Mouse (Mus musculus) liver, adult 2 months (tissue): ENCODE measurements around the gene Cxcr5. TPM values are rescaled to one million over a fixed set of nuclear protein-coding genes. Genes with fewer than 3 reads are reported as not detected.

Source experiments
- DNase-seq: peaks from one replicate; pipeline ENCODE4 v3.0.0-alpha.2; 2011; ENCODE audit warnings: low read depth, low spot score; ENCODE audit errors: extremely low read depth
- H3K27ac ChIP-seq: fragments of 200-500 bp; replicated peaks from 2 replicates; pipeline ENCODE4 v1.5.1; 2012; ENCODE audit warnings: low read depth, mild to moderate bottlenecking, control low read depth, inconsistent platforms, low read length; ENCODE audit not compliant: insufficient read depth
- H3K27me3 ChIP-seq: fragments of 200-500 bp; 2 replicates; pipeline ENCODE4 v1.6.1; 2012; ENCODE audit warnings: mild to moderate bottlenecking, moderate library complexity, low read length, inconsistent platforms; ENCODE audit not compliant: control insufficient read depth, insufficient read depth
- H3K36me3 ChIP-seq: fragments of 200-500 bp; 2 replicates; pipeline ENCODE4 v1.6.1; 2012; ENCODE audit warnings: low read length, inconsistent platforms; ENCODE audit not compliant: control insufficient read depth, insufficient read depth
- H3K4me1 ChIP-seq: fragments of 200-500 bp; 2 replicates; pipeline ENCODE4 v1.6.1; 2011; ENCODE audit warnings: low read length; ENCODE audit not compliant: control insufficient read depth, insufficient read depth
- H3K4me3 ChIP-seq: fragments of 200-500 bp; 2 replicates; pipeline ENCODE4 v1.5.1; 2011; ENCODE audit warnings: low read depth, mild to moderate bottlenecking, control low read depth, low read length, moderate library complexity; ENCODE audit not compliant: insufficient read depth
- H3K79me2 ChIP-seq: fragments of 200-500 bp; 2 replicates; pipeline ENCODE4 v1.6.1; 2012; ENCODE audit warnings: inconsistent platforms, mild to moderate bottlenecking, low read length, moderate library complexity; ENCODE audit not compliant: control insufficient read depth, insufficient read depth
- H3K9ac ChIP-seq: fragments of 200-500 bp; 2 replicates; pipeline ENCODE4 v1.6.1; 2012; ENCODE audit warnings: low read depth, mild to moderate bottlenecking, control low read depth, inconsistent platforms, low read length
- CTCF ChIP-seq: fragments of 200-500 bp; IDR thresholded peaks from 2 replicates; pipeline ENCODE4 v1.5.1; 2011; ENCODE audit warnings: low read depth, low read length, control low read depth
- POLR2A ChIP-seq: fragments of 200-500 bp; IDR thresholded peaks from 2 replicates; pipeline ENCODE4 v1.6.1; 2011; ENCODE audit warnings: low read length, control low read depth; ENCODE audit not compliant: insufficient read depth; ENCODE audit errors: extremely low read depth
- WGBS: fragments of 180-500 bp; shearing (Covaris S2); methylation state at CpG from one replicate; pipeline ENCODE4 v1.1.7; 2018; 5-methylcytosine and 5-hydroxymethylcytosine counted together
- polyA plus RNA-seq: library from polyadenylated mRNA; depleted of rRNA; stranded (reverse); fragments of >200 nt; gene quantifications from 2 replicates; pipeline ENCODE4 v1.2.3, GENCODE M21; 2012; rRNA removed
- total RNA-seq: library from RNA; depleted of rRNA; stranded (reverse); fragments of >200 nt; gene quantifications from 2 replicates; pipeline ENCODE4 v1.2.3, GENCODE M21; 2014; rRNA removed

Cxcr5 gene
- total RNA-seq: 0.18 and 0.20 TPM in 2 replicates
- polyA plus RNA-seq: 0.24 and 1.4 TPM in 2 replicates

- no peaks in the 10 kb centered on the region for H3K79me2 ChIP-seq
- no peak within 1 kb of the TSS for H3K27ac ChIP-seq
- 76% methylated on average over 4 of the region's 4 CpGs for WGBS
- no peak within 1 kb of the TSS for H3K4me3 ChIP-seq
- no peaks in the 10 kb centered on the region for H3K4me1 ChIP-seq
- DNase-seq: no peak
- H3K9ac ChIP-seq: no peak within 1 kb of the TSS
- TF ChIP-seq CTCF (no peak), POLR2A (no peak)
- H3K27me3 ChIP-seq: no peaks in the 10 kb centered on the region
- H3K36me3 ChIP-seq: no peaks in the 10 kb centered on the region
Observed at GRCm38 (mm10) chr9:44561597-44561996, at the start of gene Cxcr5. TSS of gene Cxcr5 (minus strand) at chr9:44561877.

DNA sequence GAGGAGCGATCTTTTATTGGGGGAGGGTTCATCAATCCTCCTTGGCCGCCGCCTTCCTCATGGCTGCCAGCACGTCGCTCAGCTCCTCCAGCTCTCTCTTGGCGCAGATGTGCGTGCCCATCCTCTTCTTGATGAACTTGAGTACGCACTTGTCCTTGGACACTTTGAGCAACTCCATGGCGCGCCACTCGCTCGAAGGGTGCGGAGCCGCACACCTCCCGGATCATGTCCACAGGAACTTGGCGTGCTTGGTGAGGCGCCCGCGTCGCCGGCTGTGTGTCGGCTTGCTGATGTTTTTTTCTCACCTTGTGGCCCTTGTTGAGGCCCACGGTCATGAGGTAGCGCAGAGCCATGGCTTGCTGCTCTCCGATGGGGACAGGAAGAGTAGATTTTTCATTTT, 48.7 kb upstream of the Cxcr5 start:
- Histone ChIP-seq H3K27me3 (no peaks in the 10 kb centered on the region), H3K4me3 (no peak overlapping the region), H3K4me1 (peaks cover 15% of the 10 kb centered on the region), H3K36me3 (peaks cover 61% of the 10 kb centered on the region), H3K9ac (no peak overlapping the region), H3K79me2 (peaks cover 33% of the 10 kb centered on the region; the same call in 1 of the 2 replicates), H3K27ac (no peak overlapping the region)
- 97% methylated on average over 25 of the region's 25 CpGs for WGBS
- TF ChIP-seq CTCF (no peak), POLR2A (no peak)
- DNase-seq: no peak

DNA sequence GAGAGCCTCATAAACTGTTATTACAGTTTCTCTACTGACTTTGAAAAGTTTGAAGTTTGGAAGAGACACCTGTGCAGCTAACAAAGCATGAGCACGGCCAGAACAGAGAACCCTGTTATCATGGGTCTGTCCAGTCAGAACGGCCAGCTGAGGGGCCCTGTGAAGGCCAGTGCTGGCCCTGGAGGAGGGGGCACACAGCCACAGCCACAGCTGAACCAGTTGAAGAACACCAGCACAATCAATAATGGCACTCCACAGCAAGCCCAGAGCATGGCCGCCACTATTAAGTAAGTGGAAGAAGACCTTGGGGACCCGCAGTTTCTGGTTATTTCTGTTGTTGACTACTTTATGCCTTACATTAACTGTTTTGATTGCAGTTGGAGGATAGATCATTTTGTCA, 45.6 kb upstream of the Cxcr5 start:
- H3K36me3 ChIP-seq: peaks cover 33% of the 10 kb centered on the region
- H3K9ac ChIP-seq: 0 out of 2 replicates have a peak overlapping the region, but pooled peaks have one; percentile 3
- peaks cover 40% of the 10 kb centered on the region; the same call in 1 of the 2 replicates for H3K79me2 ChIP-seq
- no peaks in the 10 kb centered on the region for H3K27me3 ChIP-seq
- DNase-seq: no peak
- H3K27ac ChIP-seq: peak overlapping the region; percentile 42
- H3K4me1 ChIP-seq: peaks cover 19% of the 10 kb centered on the region
- peak overlapping the region; percentile 3; the same call in 1 of the 2 replicates for H3K4me3 ChIP-seq
- 4% methylated on average over 4 of the region's 4 CpGs for WGBS
- TF ChIP-seq POLR2A (no peak), CTCF (no peak)

GRCm38 (mm10) chr9:44606646-44607045, 45.0 kb upstream of the Cxcr5 start:
- no peak for TF ChIP-seq CTCF
- TF ChIP-seq POLR2A: no peak
- H3K27me3 ChIP-seq: no peaks in the 10 kb centered on the region
- no peak overlapping the region for H3K9ac ChIP-seq
- WGBS: 25% methylated on average over 4 of the region's 4 CpGs
- H3K79me2 ChIP-seq: peaks cover 40% of the 10 kb centered on the region; the same call in 1 of the 2 replicates
- H3K36me3 ChIP-seq: peaks cover 28% of the 10 kb centered on the region
- H3K4me1 ChIP-seq: peaks cover 19% of the 10 kb centered on the region
- H3K27ac ChIP-seq: no peak overlapping the region
- H3K4me3 ChIP-seq: peak overlapping the region; percentile 28; the same call in 1 of the 2 replicates
- DNase-seq: no peak

DNA sequence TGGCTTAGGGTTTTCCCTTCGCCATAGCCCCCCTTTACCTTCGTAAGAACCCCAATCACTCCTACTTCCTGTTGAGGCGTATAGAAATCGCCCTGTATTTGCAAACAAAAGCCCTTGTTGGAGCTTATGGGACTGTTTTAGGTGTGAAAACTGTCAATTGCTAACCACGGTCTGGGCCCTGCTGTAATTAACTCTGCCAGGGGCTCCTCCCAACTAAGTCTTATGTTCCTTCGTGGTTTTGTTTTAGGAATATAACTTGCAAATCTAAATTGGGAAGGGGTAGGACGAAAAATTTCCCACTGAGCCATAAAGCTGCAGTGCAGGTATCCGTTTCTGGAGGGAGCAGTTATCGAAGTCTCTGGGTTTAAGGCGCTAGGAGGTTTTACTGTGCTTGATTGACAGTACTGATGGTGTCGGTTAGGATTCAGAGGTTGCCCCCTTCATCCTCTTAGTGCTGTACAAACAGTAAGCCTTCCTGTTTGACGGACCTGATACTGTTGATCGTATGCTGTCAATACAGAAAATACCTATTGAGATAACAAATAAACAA, 44.0 kb upstream of the Cxcr5 start:
- peak overlapping the region; percentile 100 for H3K27ac ChIP-seq
- DNase-seq: peak; percentile 60
- H3K4me1 ChIP-seq: peaks cover 19% of the 10 kb centered on the region
- H3K27me3 ChIP-seq: no peaks in the 10 kb centered on the region
- peaks cover 22% of the 10 kb centered on the region for H3K36me3 ChIP-seq
- under 1% methylated on average over 13 of the region's 13 CpGs for WGBS
- H3K79me2 ChIP-seq: peaks cover 39% of the 10 kb centered on the region; the same call in 1 of the 2 replicates
- H3K4me3 ChIP-seq: peak overlapping the region; percentile 94
- peak overlapping the region; percentile 99 for H3K9ac ChIP-seq
- TF ChIP-seq POLR2A (no peak), CTCF (no peak)

DNA sequence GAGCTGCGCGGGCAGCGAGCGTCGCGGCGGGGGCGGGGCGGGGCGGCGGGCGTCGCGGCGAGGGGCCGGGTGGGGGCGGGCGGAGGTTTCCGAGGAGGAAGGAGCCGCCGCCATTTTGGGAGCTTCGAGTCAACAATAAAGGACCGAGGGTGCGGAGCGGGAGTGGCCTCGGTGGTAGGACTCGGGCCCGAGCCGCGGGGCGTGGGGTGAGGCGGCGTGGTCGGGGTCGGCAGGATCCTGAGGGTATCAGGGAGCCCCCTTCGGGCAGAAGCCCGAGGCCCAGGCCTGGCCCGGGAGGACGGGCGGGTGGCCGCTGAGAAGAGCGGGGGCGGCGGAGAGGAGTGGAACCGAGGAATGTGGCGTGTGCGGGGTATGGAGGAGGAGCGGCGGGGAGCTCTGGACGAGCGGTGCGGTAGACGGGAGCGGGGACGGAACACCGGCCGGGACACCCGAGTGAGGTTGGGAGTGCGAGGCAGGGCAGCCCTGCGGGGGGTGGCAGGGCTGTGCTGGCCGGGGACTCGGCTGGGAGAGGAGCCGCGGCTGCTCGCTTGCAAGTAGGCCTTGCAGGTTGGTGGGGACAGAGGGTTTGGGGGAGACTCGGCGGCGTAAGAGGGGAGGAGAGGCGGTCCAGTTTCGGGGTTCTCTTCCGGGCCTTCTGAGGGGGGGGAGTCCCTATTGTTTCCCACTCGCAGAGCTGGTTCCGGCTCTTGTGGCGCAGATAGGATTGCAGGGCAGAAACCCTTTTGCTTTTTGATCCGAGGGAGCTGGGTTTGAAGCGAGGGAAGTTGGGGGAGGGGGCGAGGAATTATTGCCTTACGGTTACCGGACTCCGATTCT, 43.3 kb upstream of the Cxcr5 start, which contains the start of gene Ddx6:
Gene Ddx6, plus strand, starts transcription at position 114 of the 837 bp plus-strand sequence.
- under 1% methylated on average over 80 of the region's 80 CpGs for WGBS
- H3K36me3 ChIP-seq: peaks cover 16% of the 10 kb centered on the region
- H3K79me2 ChIP-seq: peaks cover 34% of the 10 kb centered on the region; the same call in 1 of the 2 replicates
- 0 out of 2 replicates have a peak, but pooled peaks have one; percentile 30 for TF ChIP-seq POLR2A
- no peak for TF ChIP-seq CTCF
- H3K27ac ChIP-seq: peak within 1 kb of the TSS; percentile 100
- H3K4me1 ChIP-seq: peaks cover 19% of the 10 kb centered on the region
- peak within 1 kb of the TSS; percentile 99 for H3K9ac ChIP-seq
- peak; percentile 41 for DNase-seq
- H3K27me3 ChIP-seq: no peaks in the 10 kb centered on the region
- peak within 1 kb of the TSS; percentile 95 for H3K4me3 ChIP-seq
